In the genomic region with DNA sequence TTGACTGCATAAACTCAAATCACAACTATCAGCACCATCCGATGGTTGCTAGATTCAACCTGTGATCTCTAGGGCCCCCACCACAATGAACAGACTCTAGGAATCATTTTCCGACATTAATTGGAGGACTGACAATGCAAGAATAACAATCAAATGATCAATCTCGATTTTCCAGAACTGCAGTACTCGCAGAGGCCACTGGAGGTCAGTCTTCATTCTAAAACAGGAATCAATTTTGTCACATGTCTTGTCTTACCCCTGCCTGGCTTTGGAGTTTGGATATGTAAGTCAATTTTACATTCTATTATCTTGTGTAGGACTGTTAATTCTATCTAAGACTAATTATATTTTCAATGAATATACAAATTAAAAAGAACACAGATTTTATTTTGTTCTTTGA, we compare ENCODE assay signal across 9 mouse cellular contexts.
A peak's percentile ranks its signal among the peaks of the same experiment; 100 is the strongest.
DNase-seq lines count a peak whose midpoint lies in the region; ATAC-seq and TF ChIP-seq lines count a peak whose summit lies in the region.
"Had no signal": no experiment of that assay in that cellular context is flagged by ENCODE, and none has a peak within 500 bp of the region (broad histone marks: within the 10 kb centered on the region; RNA-seq: fewer than 3 reads in every experiment).

No protein-coding gene starts in this region.

- H3K9ac ChIP-seq in midbrain, embryonic 16.5 days (ENCODE audit: low read depth, low read length), result no peak overlapping the region
- H3K9ac ChIP-seq in stomach, postnatal 0 days (ENCODE audit: low read length), result no peak overlapping the region
- H3K9ac ChIP-seq: limb, embryonic 12.5 days had no signal

- H3K4me2 ChIP-seq in midbrain, embryonic 16.5 days (ENCODE audit: low read length), result no peak overlapping the region
- H3K4me2 ChIP-seq in stomach, postnatal 0 days (replicated peaks; ENCODE audit: low read depth), result no peak overlapping the region
- H3K4me2 ChIP-seq: limb, embryonic 12.5 days had no signal

- no peak overlapping the region for H3K4me3 ChIP-seq in midbrain, embryonic 10.5 days
- no peak overlapping the region for H3K4me3 ChIP-seq in midbrain, embryonic 16.5 days (ENCODE audit: low read depth, low read length)
- H3K4me3 ChIP-seq in stomach, postnatal 0 days (ENCODE audit: low read depth, low read length), result no peak overlapping the region
- H3K4me3 ChIP-seq: limb, embryonic 12.5 days had no signal

- no peak overlapping the region for H3K27ac ChIP-seq in midbrain, embryonic 10.5 days (replicated peaks)
- no peak overlapping the region for H3K27ac ChIP-seq in midbrain, embryonic 16.5 days (ENCODE audit: low read length)
- no peak overlapping the region for H3K27ac ChIP-seq in stomach, postnatal 0 days (replicated peaks)
- H3K27ac ChIP-seq: limb, embryonic 12.5 days had no signal

- no peaks in the 10 kb centered on the region for H3K4me1 ChIP-seq in midbrain, embryonic 10.5 days
- H3K4me1 ChIP-seq in midbrain, embryonic 16.5 days (ENCODE audit: control insufficient read depth, insufficient read depth, low read length), result no peaks in the 10 kb centered on the region
- no peaks in the 10 kb centered on the region for H3K4me1 ChIP-seq in stomach, postnatal 0 days (replicated peaks; ENCODE audit: control insufficient read depth, insufficient read depth)
- H3K4me1 ChIP-seq: limb, embryonic 12.5 days had no signal

- peak; percentile 75 for TF ChIP-seq CTCF in stomach, postnatal 0 days (IDR thresholded peaks at IDR 0.05; ENCODE audit: low read depth)

- WGBS in midbrain, embryonic 10.5 days, result 19% methylated on average over 4 of the region's 4 CpGs
- whole genome bisulfite sequencing in midbrain, embryonic 16.5 days, result 14% methylated on average over 4 of the region's 4 CpGs
- 11% methylated on average over 4 of the region's 4 CpGs for WGBS in stomach, postnatal 0 days

- TF ChIP-seq EP300 in stomach, postnatal 0 days (optimal IDR thresholded peaks at IDR 0.05), result no peak

- no peaks in the 10 kb centered on the region for H3K36me3 ChIP-seq in midbrain, embryonic 10.5 days
- H3K36me3 ChIP-seq in midbrain, embryonic 16.5 days (ENCODE audit: control insufficient read depth, insufficient read depth, low read length), result no peaks in the 10 kb centered on the region
- H3K36me3 ChIP-seq in stomach, postnatal 0 days (ENCODE audit: control insufficient read depth, insufficient read depth, low read length), result no peaks in the 10 kb centered on the region
- H3K36me3 ChIP-seq: limb, embryonic 12.5 days had no signal

- DNase-seq in cerebellum, postnatal 14 days, result peak; percentile 15 to 52
- DNase-seq in midbrain, embryonic 10.5 days (ENCODE audit: low spot score), result peak; percentile 34
- peak; percentile 45 for DNase-seq in adrenal gland, postnatal 10 days
- DNase-seq in layer of hippocampus, adult 9-10 months (ENCODE audit: low spot score), result peak; percentile 43
- DNase-seq in stomach, postnatal 0 days (ENCODE audit: low spot score), result no peak

- no peaks in the 10 kb centered on the region for H3K27me3 ChIP-seq in midbrain, embryonic 10.5 days (ENCODE audit: low read depth, poor library complexity, severe bottlenecking)
- no peaks in the 10 kb centered on the region for H3K27me3 ChIP-seq in midbrain, embryonic 16.5 days (ENCODE audit: control insufficient read depth, insufficient read depth, low read depth, low read length)
- H3K27me3 ChIP-seq in stomach, postnatal 0 days (ENCODE audit: control insufficient read depth, insufficient read depth, low read length), result no peaks in the 10 kb centered on the region; the same call in 1 of the 2 replicates
- H3K27me3 ChIP-seq: limb, embryonic 12.5 days had no signal

- no peaks in the 10 kb centered on the region for H3K9me3 ChIP-seq in midbrain, embryonic 10.5 days (replicated peaks)
- no peaks in the 10 kb centered on the region for H3K9me3 ChIP-seq in midbrain, embryonic 16.5 days (replicated peaks; ENCODE audit: control insufficient read depth, low read length, poor library complexity, severe bottlenecking)
- no peaks in the 10 kb centered on the region for H3K9me3 ChIP-seq in stomach, postnatal 0 days (ENCODE audit: control insufficient read depth, low read length)
- H3K9me3 ChIP-seq: limb, embryonic 12.5 days had no signal

- ATAC-seq in cerebellum, adult (ENCODE audit: insufficient number of reproducible peaks, low FRiP score, low TSS enrichment), result no peak
- ATAC-seq in midbrain, embryonic 16.5 days, result no peak
- ATAC-seq in stomach, postnatal 0 days (ENCODE audit: low FRiP score, low TSS enrichment), result no peak
- no peak for ATAC-seq in megakaryocyte, adult 5-6 weeks (ENCODE audit: poor library complexity, severe bottlenecking)
